ENCODE assay signal across 9 mouse cellular contexts in genomic region chrX:134162826-134163225, GRCm38 (mm10). TPM values are rescaled to one million over a fixed set of nuclear protein-coding genes. Genes with fewer than 3 reads are reported as not detected.
DNase-seq lines count a peak whose midpoint lies in the region; ATAC-seq and TF ChIP-seq lines count a peak whose summit lies in the region.
"Had no signal": no experiment of that assay in that cellular context is flagged by ENCODE, and none has a peak within 500 bp of the region (broad histone marks: within the 10 kb centered on the region; RNA-seq: fewer than 3 reads in every experiment).

No protein-coding gene starts in this region.

- TF ChIP-seq CTCF in olfactory bulb, adult 2 months (IDR thresholded peaks at IDR 0.05; ENCODE audit: insufficient read depth, low read depth, low read length): no peak

- no peaks in the 10 kb centered on the region for H3K27me3 ChIP-seq in heart, embryonic 16.5 days (ENCODE audit: control insufficient read depth, insufficient read depth, low read length)
- peaks cover 13% of the 10 kb centered on the region for H3K27me3 ChIP-seq in embryonic facial prominence, embryonic 15.5 days
- peaks cover 26% of the 10 kb centered on the region; the same call in 1 of the 2 replicates for H3K27me3 ChIP-seq in limb, embryonic 13.5 days

- H3K9ac ChIP-seq in heart, embryonic 16.5 days (ENCODE audit: low read length): no peak overlapping the region
- no peak overlapping the region for H3K9ac ChIP-seq in ES-E14 (ENCODE audit: insufficient read depth, low read depth, low read length, poor library complexity, severe bottlenecking)
- no peak overlapping the region for H3K9ac ChIP-seq in embryonic facial prominence, embryonic 15.5 days
- no peak overlapping the region for H3K9ac ChIP-seq in limb, embryonic 13.5 days

- in situ Hi-C loops in ES-E14 (cut with MboI; ENCODE audit: low sequenced_read_pairs in 2 of 2, unreplicated experiment in 2 of 2): no loop called here

- no peak for ATAC-seq in heart, embryonic 16.5 days (replicated peaks; ENCODE audit: extremely low read depth, insufficient read depth, low FRiP score)
- ATAC-seq in embryonic facial prominence, embryonic 15.5 days (ENCODE audit: insufficient number of reproducible peaks, low FRiP score, low TSS enrichment, low read depth): no peak
- no peak for ATAC-seq in limb, embryonic 13.5 days (ENCODE audit: low FRiP score, low read depth)

- H3K9me3 ChIP-seq in heart, embryonic 16.5 days (replicated peaks; ENCODE audit: control insufficient read depth, low read length): no peaks in the 10 kb centered on the region; the same call in 1 of the 2 replicates
- H3K9me3 ChIP-seq in ES-E14 (ENCODE audit: control insufficient read depth, insufficient read depth, low read depth, low read length): no peaks in the 10 kb centered on the region
- no peaks in the 10 kb centered on the region for H3K9me3 ChIP-seq in embryonic facial prominence, embryonic 15.5 days (replicated peaks)
- H3K9me3 ChIP-seq in limb, embryonic 13.5 days: no peaks in the 10 kb centered on the region

- no peak for TF ChIP-seq POLR2A in olfactory bulb, adult 2 months (IDR thresholded peaks at IDR 0.05; ENCODE audit: insufficient read depth, low read depth, low read length)

- H3K4me3 ChIP-seq in heart, embryonic 16.5 days (ENCODE audit: low read length): peak overlapping the region; percentile 27
- H3K4me3 ChIP-seq in ES-E14 (ENCODE audit: insufficient read depth in 1 of 2, low read depth in 1 of 2, low read length in 2 of 2, poor library complexity in 1 of 2, severe bottlenecking in 1 of 2): peak overlapping the region; percentile 17 to 20; a peak in 1 of 4 replicates
- H3K4me3 ChIP-seq in embryonic facial prominence, embryonic 15.5 days (replicated peaks): peak overlapping the region; percentile 22
- peak overlapping the region; percentile 34 for H3K4me3 ChIP-seq in limb, embryonic 13.5 days
- H3K4me3 ChIP-seq in olfactory bulb, adult 2 months (ENCODE audit: insufficient read depth, low read depth, low read length): peak overlapping the region; percentile 38

- peaks cover 3% of the 10 kb centered on the region; the same call in 1 of the 2 replicates for H3K4me1 ChIP-seq in heart, embryonic 16.5 days (ENCODE audit: control insufficient read depth, insufficient read depth, low read length)
- 0 out of 4 replicates have a peak, but pooled peaks cover 0 to 3% of the 10 kb centered on the region in 2 experiments for H3K4me1 ChIP-seq in ES-E14 (ENCODE audit: control insufficient read depth in 2 of 2, insufficient read depth in 2 of 2, low read length in 2 of 2, poor library complexity in 1 of 2)
- no peaks in the 10 kb centered on the region for H3K4me1 ChIP-seq in embryonic facial prominence, embryonic 15.5 days
- 0 out of 2 replicates have a peak, but pooled peaks cover 2% of the 10 kb centered on the region for H3K4me1 ChIP-seq in limb, embryonic 13.5 days
- 0 out of 2 replicates have a peak, but pooled peaks cover 7% of the 10 kb centered on the region for H3K4me1 ChIP-seq in olfactory bulb, adult 2 months (ENCODE audit: control insufficient read depth, insufficient read depth, low read length)

- H3K27ac ChIP-seq in heart, embryonic 16.5 days (ENCODE audit: low read length): no peak overlapping the region
- no peak overlapping the region for H3K27ac ChIP-seq in ES-E14 (ENCODE audit: insufficient read depth, low read depth, low read length, poor library complexity, severe bottlenecking)
- H3K27ac ChIP-seq in embryonic facial prominence, embryonic 15.5 days (replicated peaks): no peak overlapping the region
- no peak overlapping the region for H3K27ac ChIP-seq in limb, embryonic 13.5 days
- no peak overlapping the region for H3K27ac ChIP-seq in olfactory bulb, adult 2 months (ENCODE audit: insufficient read depth, low read depth, low read length)

- peak overlapping the region; percentile 44 for H3K4me2 ChIP-seq in heart, embryonic 16.5 days (ENCODE audit: low read depth, low read length)
- peak overlapping the region; percentile 42 for H3K4me2 ChIP-seq in embryonic facial prominence, embryonic 15.5 days (replicated peaks)
- H3K4me2 ChIP-seq in limb, embryonic 13.5 days (replicated peaks): peak overlapping the region; percentile 65

- no peaks in the 10 kb centered on the region for H3K36me3 ChIP-seq in heart, embryonic 16.5 days (ENCODE audit: control insufficient read depth, insufficient read depth)
- no peaks in the 10 kb centered on the region for H3K36me3 ChIP-seq in ES-E14 (ENCODE audit: control insufficient read depth, insufficient read depth, low read length, poor library complexity, severe bottlenecking)
- H3K36me3 ChIP-seq in embryonic facial prominence, embryonic 15.5 days: no peaks in the 10 kb centered on the region
- H3K36me3 ChIP-seq in limb, embryonic 13.5 days: no peaks in the 10 kb centered on the region

- DNase-seq in heart, postnatal 4 days: no peak
- DNase-seq in ES-E14 (ENCODE audit: low read depth, low spot score): no peak
- DNase-seq in adrenal gland, adult 8-10 months: no peak
- DNase-seq in ovary, postnatal 14 days (ENCODE audit: low spot score): no peak

- WGBS in heart, embryonic 16.5 days: 17% methylated on average over 11 of the region's 11 CpGs
- WGBS in embryonic facial prominence, embryonic 15.5 days: 13% methylated on average over 11 of the region's 11 CpGs
- 16% methylated on average over 11 of the region's 11 CpGs for WGBS in limb, embryonic 13.5 days
- WGBS in olfactory bulb, adult 2 months: 20% methylated on average over 11 of the region's 11 CpGs

TF ChIP-seq in ES-E14, 5 proteins besides CTCF, POLR2A, EP300 and RAD21:
- no peak for TF ChIP-seq HCFC1 (IDR thresholded peaks at IDR 0.05; ENCODE audit: borderline replicate concordance, insufficient read depth, low read length)
- no peak for TF ChIP-seq ZNF384 (IDR thresholded peaks at IDR 0.05; ENCODE audit: low read depth, low read length)
- no peak for TF ChIP-seq MAFK (IDR thresholded peaks at IDR 0.05; ENCODE audit: insufficient read depth, low read depth, low read length)
- TF ChIP-seq ZC3H11A (IDR thresholded peaks at IDR 0.05; ENCODE audit: borderline replicate concordance, low read depth, low read length): no peak
- no peak for TF ChIP-seq CHD2 (IDR thresholded peaks at IDR 0.05; ENCODE audit: low read depth, low read length)

RNA-seq across cellular contexts. Expression of gene Xkrx, which starts 0.9 kb away (rescaled TPM):
- 0.55 and 0.56 TPM in 2 replicates for polyA plus RNA-seq in heart, embryonic 16.5 days (2015; fragmentation: Nextera tagmentation; extraction: Ambion mirVana)
- 1 to 10 TPM in 1 of 2 experiments, under 1 TPM in 1; 0.83 to 1.4 TPM for total RNA-seq in heart, postnatal 4 days (2021)
- total RNA-seq in ES-E14 (2012; rRNA removed): 0.37 and 0.54 TPM in 2 replicates
- 3.4 TPM in 2 replicates for polyA plus RNA-seq in embryonic facial prominence, embryonic 15.5 days (2015; fragmentation: Nextera tagmentation; extraction: Ambion mirVana)
- 0.23 and 0.33 TPM in 2 replicates for polyA plus RNA-seq in limb, embryonic 13.5 days (2015; fragmentation: Nextera tagmentation; extraction: Ambion mirVana)
- not detected in 2 replicates for polyA plus RNA-seq in olfactory bulb, adult 2 months (2012; ENCODE audit: insufficient read depth, insufficient read length, low replicate concordance, missing spikeins)
- total RNA-seq in adrenal gland, adult 8-10 months (2022): 1 to 10 TPM in 3 of 4 experiments, under 1 TPM in 1; 0.96 to 2.0 (median 1.4) TPM

RNA-seq across cellular contexts. Expression of gene Arl13a, which starts 24.5 kb away (rescaled TPM):
- polyA plus RNA-seq in heart, embryonic 16.5 days (2015; fragmentation: Nextera tagmentation; extraction: Ambion mirVana): 0.09 and 0.16 TPM in 2 replicates
- not detected for total RNA-seq in heart, postnatal 4 days (2021)
- total RNA-seq in ES-E14 (2012; rRNA removed): not detected in 2 replicates
- not detected in 2 replicates for polyA plus RNA-seq in embryonic facial prominence, embryonic 15.5 days (2015; fragmentation: Nextera tagmentation; extraction: Ambion mirVana)
- not detected in 2 replicates for polyA plus RNA-seq in limb, embryonic 13.5 days (2015; fragmentation: Nextera tagmentation; extraction: Ambion mirVana)
- not detected in 2 replicates for polyA plus RNA-seq in olfactory bulb, adult 2 months (2012; ENCODE audit: insufficient read depth, insufficient read length, low replicate concordance, missing spikeins)
- total RNA-seq in adrenal gland, adult 8-10 months (2022): not detected
- total RNA-seq: layer of hippocampus, adult 18-20 months had no signal

RNA-seq across cellular contexts. Expression of gene Nox1, which starts 58.9 kb away (rescaled TPM):
- polyA plus RNA-seq in heart, embryonic 16.5 days (2015; fragmentation: Nextera tagmentation; extraction: Ambion mirVana): 0.25 TPM in 1 of 2 replicates, not detected in the other
- under 1 TPM in 1 of 2 experiments, not detected in 1; 0.88 TPM for total RNA-seq in heart, postnatal 4 days (2021)
- total RNA-seq in ES-E14 (2012; rRNA removed): 0.11 and 0.18 TPM in 2 replicates
- 0.09 TPM in 1 of 2 replicates, not detected in the other for polyA plus RNA-seq in embryonic facial prominence, embryonic 15.5 days (2015; fragmentation: Nextera tagmentation; extraction: Ambion mirVana)
- polyA plus RNA-seq in limb, embryonic 13.5 days (2015; fragmentation: Nextera tagmentation; extraction: Ambion mirVana): 0.13 TPM in 1 of 2 replicates, not detected in the other
- not detected in 2 replicates for polyA plus RNA-seq in olfactory bulb, adult 2 months (2012; ENCODE audit: insufficient read depth, insufficient read length, low replicate concordance, missing spikeins)
- 1 to 10 TPM in 1 of 4 experiments, under 1 TPM in 3; 0.27 to 1.7 (median 0.62) TPM for total RNA-seq in adrenal gland, adult 8-10 months (2022)
- total RNA-seq: layer of hippocampus, adult 18-20 months had no signal
